Mouse (Mus musculus) adrenal gland, adult (tissue): Measurements from ENCODE around the gene Syde2.

Experiments used
- DNase-seq, 2 experiments: peaks; one replicate each; pipeline ENCODE4 v3.0.0; 2022 to 2023; ENCODE audit warnings: low spot score in 1 of 2; ENCODE audit not compliant: inconsistent age in 2 of 2

Syde2 gene

GRCm38 (mm10) chr3:145987268-145987969 is at the start of gene Syde2:
Gene Syde2 (plus strand): TSS chr3:145987870.
- peak; percentile 86 to 92 for DNase-seq

DNA sequence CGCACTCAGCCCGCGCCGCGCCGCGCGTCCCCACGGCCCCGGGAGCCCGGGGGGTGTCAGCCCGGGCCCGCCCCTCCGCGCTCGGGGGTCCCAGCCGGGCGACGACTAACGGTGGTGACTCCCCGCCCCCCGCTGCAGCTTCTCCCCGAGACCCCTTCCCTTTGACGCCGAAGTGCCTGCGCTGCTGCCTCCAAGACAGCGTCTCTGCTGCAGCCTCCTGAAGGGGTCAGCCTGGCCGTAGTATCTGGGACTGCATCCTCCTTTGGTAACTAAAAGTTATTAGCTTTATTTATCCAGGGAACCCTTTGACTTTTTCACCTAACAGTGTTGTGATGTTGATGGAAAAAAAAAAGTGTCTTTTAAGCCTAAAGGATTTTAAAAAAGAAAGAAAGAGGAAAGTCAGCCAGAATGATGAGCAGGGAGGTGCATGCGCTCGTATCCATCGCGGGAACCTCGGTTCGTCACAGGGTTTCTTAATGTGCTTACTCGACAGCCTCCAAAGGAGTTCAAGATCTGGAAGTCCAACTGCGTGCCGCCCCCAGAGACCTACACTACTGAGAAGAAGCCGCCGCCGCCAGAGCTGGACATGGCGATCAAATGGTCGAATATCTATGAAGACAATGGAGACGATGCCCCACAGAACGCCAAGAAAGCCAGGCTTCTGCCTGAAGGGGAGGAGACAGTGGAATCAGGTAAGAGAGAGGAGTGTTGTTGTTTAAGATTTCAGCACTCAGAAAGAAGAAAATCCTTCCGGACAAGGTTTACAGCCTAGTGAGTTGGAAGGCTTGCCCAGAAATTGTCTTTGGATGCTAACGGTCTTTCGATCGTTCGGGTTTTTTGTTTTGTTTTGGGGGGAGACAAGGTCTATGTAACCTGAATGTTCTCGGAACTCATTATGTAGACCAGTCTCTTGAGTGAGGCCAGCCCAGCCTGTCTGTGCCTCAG is 49.0 kb upstream of the Syde2 start:
- peak; percentile 42 to 67 for DNase-seq

- DNase-seq, result no peak
Observed at GRCm38 (mm10) chr3:145939402-145939801, 48.3 kb upstream of the Syde2 start.

- no peak for DNase-seq
Observed at GRCm38 (mm10) chr3:145939971-145940370, 47.7 kb upstream of the Syde2 start.

GRCm38 (mm10) chr3:145941971-145942370 is 45.7 kb upstream of the Syde2 start:
- DNase-seq, result peak; percentile 56 to 87

- no peak for DNase-seq
Observed at GRCm38 (mm10) chr3:145944348-145944747, 43.3 kb upstream of the Syde2 start.

GRCm38 (mm10) chr3:145945904-145946303 is 41.8 kb upstream of the Syde2 start:
- DNase-seq, result no peak

DNA sequence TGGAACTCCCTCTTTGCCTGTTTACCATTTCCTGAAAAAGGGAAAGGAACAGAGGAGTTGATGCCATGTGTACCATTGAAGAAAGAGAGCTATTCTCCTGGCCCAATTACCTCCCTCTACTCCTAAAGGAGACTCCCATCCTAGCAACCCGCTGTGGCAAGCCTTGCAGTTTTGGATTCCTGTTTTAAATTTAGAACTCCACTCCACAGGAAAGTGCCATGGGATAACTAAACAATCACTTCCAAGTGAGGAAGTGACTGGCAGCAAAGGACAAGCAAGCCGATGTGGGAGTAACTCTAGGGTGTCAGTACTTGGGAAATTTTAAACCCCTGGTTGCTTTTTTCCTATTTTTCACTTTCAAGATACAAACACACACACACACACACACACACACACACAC is 41.0 kb upstream of the Syde2 start:
- DNase-seq, result no peak

- DNase-seq, result no peak
Observed at GRCm38 (mm10) chr3:145947539-145948204, 40.0 kb upstream of the Syde2 start.

DNA sequence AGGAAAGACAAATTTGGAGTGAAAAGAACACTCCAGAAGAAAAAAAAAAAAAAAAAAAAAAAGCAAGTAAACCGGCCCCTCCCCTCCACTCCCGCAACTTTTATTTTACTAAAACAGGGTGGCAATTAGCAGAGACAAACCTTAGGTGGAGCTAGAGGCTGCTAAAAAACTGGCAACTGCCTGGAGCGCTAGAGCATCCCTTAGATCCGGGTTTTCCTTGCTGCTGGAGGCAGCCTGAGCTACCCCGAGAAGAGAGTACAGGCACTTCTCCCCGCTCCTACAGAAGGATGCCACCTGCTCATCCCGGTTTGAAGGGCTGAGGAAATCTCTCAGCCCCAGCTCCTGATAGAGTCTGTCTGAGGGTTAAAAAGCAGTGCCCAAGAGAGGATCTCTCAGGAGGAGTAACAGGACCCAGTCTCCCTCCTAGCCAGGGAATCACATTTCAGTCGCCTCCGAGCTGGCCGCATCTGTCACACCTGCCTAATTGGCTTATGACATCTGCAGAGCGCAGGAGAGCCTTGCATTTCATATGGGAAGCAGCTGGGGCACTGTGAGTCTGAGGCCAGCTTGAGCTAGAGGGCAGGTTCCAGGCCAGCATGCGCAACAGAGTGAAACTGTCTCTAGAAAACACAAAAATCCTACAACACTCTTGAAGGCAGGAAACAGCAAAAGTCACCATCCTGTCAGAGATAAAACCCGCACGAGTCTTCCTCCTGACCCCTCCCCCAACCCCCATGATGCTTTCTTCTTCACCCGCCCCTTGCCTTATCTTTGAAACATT is 37.4 kb upstream of the Syde2 start:
- peak; percentile 33 to 74 for DNase-seq

DNA sequence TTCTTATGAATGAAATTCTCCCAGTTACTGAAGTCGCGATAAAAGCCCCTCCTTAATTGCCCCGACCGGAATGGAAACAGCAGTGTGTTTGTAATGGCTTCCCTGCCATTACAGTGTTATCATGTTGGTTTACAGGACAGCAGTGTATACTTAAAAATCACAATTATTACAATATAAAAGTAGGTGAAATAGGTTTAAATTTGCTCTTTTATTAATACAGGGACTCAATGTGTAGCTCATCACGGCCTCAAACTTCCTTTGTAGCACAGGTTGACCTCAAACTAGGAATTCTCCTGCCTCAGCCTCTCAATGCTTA is 36.9 kb upstream of the Syde2 start:
- DNase-seq, result no peak

DNA sequence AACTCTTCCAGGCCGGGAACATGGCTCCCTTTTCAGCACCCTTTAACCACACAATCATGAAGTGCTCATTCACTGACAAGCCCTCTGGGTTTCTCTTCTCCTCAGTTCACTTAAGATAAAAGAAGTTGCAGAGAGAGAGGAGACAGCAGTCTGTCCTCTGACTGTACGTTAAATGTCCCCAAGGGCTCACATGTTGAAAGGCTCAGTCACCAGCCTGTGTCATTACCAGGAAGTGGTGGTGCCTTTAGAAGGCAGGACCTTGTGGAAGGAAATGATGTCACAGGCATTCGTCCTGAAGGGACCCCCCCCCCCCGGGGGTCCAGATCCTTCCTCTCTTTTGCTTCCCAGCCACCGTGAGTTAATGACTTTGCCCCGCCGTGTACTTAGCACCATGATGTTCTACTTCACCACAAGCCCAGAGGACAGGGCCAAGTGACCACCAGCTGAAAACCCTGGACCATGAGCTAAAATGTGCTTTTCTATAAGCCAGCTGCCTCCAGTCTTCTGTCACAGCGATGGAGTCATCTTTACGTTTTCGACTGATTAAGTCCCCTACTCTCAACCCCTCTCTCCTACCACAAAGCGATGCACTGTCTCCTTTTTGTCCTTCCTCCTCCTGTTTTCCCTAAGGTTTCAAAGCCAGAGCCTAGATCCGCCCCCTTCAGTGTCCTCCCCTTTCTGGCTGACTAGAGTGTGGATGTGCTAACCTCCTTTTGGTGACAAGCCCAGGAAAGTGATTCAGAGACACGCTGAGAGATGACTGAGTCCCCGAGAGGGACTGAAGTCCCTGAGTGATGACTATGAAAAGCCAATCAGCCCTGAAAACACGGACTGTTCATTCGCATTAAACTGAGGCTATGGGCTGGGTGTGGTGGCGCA is 36.1 kb upstream of the Syde2 start:
- DNase-seq, result peak; percentile 44 to 84

DNA sequence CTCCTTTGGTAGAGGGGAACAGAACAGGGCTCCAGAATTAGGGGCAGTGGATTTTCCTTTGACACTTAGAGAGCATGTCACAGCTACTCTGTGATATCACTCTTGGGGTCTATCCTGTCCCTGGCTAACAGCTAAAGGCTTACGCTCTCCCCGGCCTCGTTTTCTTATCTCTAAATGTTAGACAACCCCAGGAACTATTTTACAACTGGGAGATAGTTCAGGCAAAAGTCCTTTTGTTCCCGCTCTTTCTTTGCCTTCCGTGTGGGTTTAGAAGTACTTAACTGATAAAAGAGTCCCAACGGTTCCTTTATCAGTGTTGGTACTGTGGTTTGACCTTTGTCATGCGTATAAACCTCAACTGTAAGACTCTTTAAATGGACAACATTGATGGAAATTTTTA is 34.7 kb upstream of the Syde2 start:
- DNase-seq, result no peak

DNA sequence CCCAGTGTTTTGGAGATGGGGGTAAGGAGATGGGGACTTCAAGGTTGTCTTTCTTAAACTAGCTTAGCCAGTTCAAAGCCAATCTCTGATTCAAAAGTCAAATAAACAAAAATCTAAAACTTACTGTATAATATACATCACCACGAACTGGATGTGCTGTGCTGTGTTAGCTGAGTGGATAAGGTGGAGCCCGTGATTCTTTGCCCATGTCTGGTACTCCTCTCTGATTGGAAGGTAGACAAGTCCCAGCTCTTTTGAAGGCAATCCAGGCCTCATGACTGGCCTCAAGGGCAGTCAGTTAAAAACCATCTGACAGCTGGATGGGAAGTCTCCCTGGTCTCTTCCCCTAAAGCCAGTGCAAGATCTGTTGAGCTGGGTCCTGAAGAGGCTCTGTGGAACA is 34.3 kb upstream of the Syde2 start:
- no peak for DNase-seq

DNA sequence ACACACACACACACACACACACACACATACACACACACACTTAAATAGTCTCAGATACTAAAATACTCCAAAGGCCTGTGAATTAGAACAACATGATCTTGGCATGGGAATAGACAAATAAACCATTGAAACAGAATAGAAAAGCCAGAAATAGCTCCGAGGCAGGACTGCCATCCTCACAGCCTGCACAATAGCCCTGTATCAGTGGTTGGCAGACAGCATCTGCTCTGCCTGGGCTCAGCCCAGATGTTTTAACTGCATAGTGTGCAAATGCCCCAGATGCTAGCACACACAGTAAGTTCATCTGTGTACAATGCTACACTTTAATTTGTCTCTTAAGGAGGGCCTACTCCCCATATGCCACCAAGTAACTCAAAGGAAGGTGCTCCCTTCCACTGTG is 27.8 kb upstream of the Syde2 start:
- no peak for DNase-seq

GRCm38 (mm10) chr3:145962411-145962810 is 25.3 kb upstream of the Syde2 start:
- DNase-seq, result no peak

DNA sequence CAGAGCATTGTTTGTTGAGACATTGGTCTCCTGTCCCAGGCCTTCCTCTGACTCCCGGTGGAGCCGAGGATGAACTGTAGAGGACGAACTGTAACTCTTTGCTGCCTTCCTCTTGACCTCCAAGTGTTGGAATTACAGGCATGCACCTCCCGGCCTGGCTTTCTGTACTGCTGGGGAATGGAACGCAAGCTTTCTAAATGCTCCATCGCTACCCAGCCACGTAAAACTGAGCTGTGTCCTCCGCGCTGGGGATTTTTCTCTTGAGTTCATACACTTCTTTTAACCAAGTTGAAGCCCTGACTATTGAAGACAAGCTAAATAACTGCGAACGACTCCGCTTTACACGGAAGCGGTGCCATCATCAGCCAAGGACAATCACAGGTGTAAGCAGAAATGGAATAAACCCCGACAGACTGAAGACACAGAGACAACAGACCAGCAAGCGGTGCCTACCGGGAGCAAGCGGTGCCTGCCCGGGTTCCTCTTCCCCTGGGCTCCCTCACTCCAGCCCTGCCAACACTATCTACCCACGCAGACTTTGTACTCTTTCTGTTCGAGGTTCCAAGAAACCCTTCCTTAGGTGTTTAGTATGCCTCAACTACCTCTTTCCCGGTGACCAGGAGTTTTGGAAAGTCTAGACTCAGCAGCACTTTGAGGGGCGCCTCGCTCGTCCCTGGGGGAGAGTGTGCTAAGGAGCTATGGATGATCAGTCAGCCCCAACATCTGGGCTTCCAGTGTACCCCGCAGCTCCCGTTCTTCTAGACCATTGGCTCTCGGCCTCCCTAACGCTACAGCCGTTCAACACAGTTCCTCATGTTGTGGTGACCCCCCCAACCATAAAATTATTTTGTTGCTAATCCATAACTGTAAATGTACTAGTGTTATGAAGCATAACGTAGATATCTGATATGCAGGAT is 24.3 kb upstream of the Syde2 start:
- peak in 1 of 2 experiments; percentile 46 for DNase-seq

- DNase-seq, result peak in 1 of 2 experiments; percentile 64
Observed at GRCm38 (mm10) chr3:145964018-145964387, 23.7 kb upstream of the Syde2 start.

DNA sequence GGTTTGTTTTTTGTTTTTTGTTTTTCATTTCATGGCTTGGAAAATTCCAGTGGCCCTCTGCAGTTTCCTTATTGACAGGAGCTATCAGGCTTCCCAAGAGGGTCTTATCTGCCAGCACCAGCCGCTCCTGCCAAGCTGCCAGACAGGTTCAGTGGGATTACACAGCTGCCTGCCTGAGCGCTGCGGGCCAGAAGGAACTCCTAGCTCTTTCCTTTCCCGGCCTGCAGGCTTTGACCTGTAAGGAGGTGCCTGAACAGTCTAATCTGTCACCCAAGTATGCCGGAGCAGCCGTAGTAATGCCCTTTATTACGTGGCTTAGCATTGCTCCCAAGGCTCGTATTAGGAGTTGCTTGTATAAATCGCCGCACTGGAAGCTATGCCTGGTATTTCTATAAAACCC is 23.2 kb upstream of the Syde2 start:
- no peak for DNase-seq
